Mouse (Mus musculus): ENCODE measurements at regions not wholly inside any gene's neighbourhood (a gene's known extent, or its start where the extent isn't known, plus 50 kb on each side); places are given as distances from the start of the nearest gene placed in this dataset.

GRCm38 (mm10) chr6:117569576-117570326, 271.2 kb upstream of the Zfp637 start:
- no peaks in the 10 kb centered on the region for H3K9me3 ChIP-seq (replicated peaks; ENCODE audit: low read length)
- ATAC-seq (replicated peaks; ENCODE audit: low FRiP score, low read depth) (no peak), DNase-seq (ENCODE audit: low spot score) (no peak)
- TF ChIP-seq CTCF (IDR thresholded peaks at IDR 0.05; ENCODE audit: low read depth) = no peak
- H3K27me3 ChIP-seq (ENCODE audit: insufficient read depth, low read length) = no peaks in the 10 kb centered on the region
- peaks cover 8% of the 10 kb centered on the region; the same call in 1 of the 2 replicates for H3K4me1 ChIP-seq (replicated peaks; ENCODE audit: insufficient read depth, low read length)
- H3K4me3 ChIP-seq (replicated peaks; ENCODE audit: low read depth, low read length) = no peak overlapping the region
- no peak overlapping the region for H3K9ac ChIP-seq (ENCODE audit: low read depth, low read length)
- H3K36me3 ChIP-seq (ENCODE audit: insufficient read depth, low read length) = no peaks in the 10 kb centered on the region
- H3K4me2 ChIP-seq (ENCODE audit: low read length) = no peak overlapping the region
- 0 out of 2 replicates have a peak overlapping the region, but pooled peaks have one; percentile 13 for H3K27ac ChIP-seq
- WGBS = 75% methylated on average over 11 of the region's 11 CpGs

- H3K27me3 ChIP-seq (ENCODE audit: insufficient read depth, low read length) = no peaks in the 10 kb centered on the region
- no peak overlapping the region for H3K27ac ChIP-seq
- no peak overlapping the region for H3K4me2 ChIP-seq (ENCODE audit: low read length)
- TF ChIP-seq CTCF (IDR thresholded peaks at IDR 0.05; ENCODE audit: low read depth) = no peak
- WGBS = 21% methylated on average over 7 of the region's 7 CpGs
- peak; percentile 58 for DNase-seq (ENCODE audit: low spot score)
- H3K4me1 ChIP-seq (replicated peaks; ENCODE audit: insufficient read depth, low read length) = peaks cover 8% of the 10 kb centered on the region; the same call in 1 of the 2 replicates
- no peaks in the 10 kb centered on the region for H3K36me3 ChIP-seq (ENCODE audit: insufficient read depth, low read length)
- no peak for ATAC-seq (replicated peaks; ENCODE audit: low FRiP score, low read depth)
- no peak overlapping the region for H3K9ac ChIP-seq (ENCODE audit: low read depth, low read length)
- H3K4me3 ChIP-seq (replicated peaks; ENCODE audit: low read depth, low read length) = no peak overlapping the region
- H3K9me3 ChIP-seq (replicated peaks; ENCODE audit: low read length) = no peaks in the 10 kb centered on the region
These were observed 270.6 kb upstream of the Zfp637 start for GRCm38 (mm10) chr6:117570346-117570745.

GRCm38 (mm10) chr6:117570791-117571190, 270.2 kb upstream of the Zfp637 start:
- no peak for TF ChIP-seq CTCF (IDR thresholded peaks at IDR 0.05; ENCODE audit: low read depth)
- no peak for ATAC-seq (replicated peaks; ENCODE audit: low FRiP score, low read depth)
- Histone ChIP-seq H3K27ac (no peak overlapping the region), H3K4me1 (replicated peaks; ENCODE audit: insufficient read depth, low read length) (peaks cover 8% of the 10 kb centered on the region; the same call in 1 of the 2 replicates), H3K9me3 (replicated peaks; ENCODE audit: low read length) (no peaks in the 10 kb centered on the region), H3K27me3 (ENCODE audit: insufficient read depth, low read length) (no peaks in the 10 kb centered on the region), H3K36me3 (ENCODE audit: insufficient read depth, low read length) (no peaks in the 10 kb centered on the region), H3K4me3 (replicated peaks; ENCODE audit: low read depth, low read length) (no peak overlapping the region), H3K9ac (ENCODE audit: low read depth, low read length) (no peak overlapping the region), H3K4me2 (ENCODE audit: low read length) (no peak overlapping the region)
- 87% methylated on average over 4 of the region's 4 CpGs for WGBS
- DNase-seq (ENCODE audit: low spot score) = no peak

- Histone ChIP-seq H3K4me3 (replicated peaks; ENCODE audit: low read depth, low read length) (no peak overlapping the region), H3K9ac (ENCODE audit: low read depth, low read length) (no peak overlapping the region), H3K4me1 (replicated peaks; ENCODE audit: insufficient read depth, low read length) (peaks cover 7% of the 10 kb centered on the region; the same call in 1 of the 2 replicates), H3K27ac (no peak overlapping the region), H3K9me3 (replicated peaks; ENCODE audit: low read length) (no peaks in the 10 kb centered on the region), H3K4me2 (ENCODE audit: low read length) (no peak overlapping the region), H3K27me3 (ENCODE audit: insufficient read depth, low read length) (no peaks in the 10 kb centered on the region), H3K36me3 (ENCODE audit: insufficient read depth, low read length) (no peaks in the 10 kb centered on the region)
- no peak for TF ChIP-seq CTCF (IDR thresholded peaks at IDR 0.05; ENCODE audit: low read depth)
- DNase-seq (ENCODE audit: low spot score) (no peak), ATAC-seq (replicated peaks; ENCODE audit: low FRiP score, low read depth) (no peak)
- 77% methylated on average over 14 of the region's 14 CpGs for WGBS
These were observed 269.0 kb upstream of the Zfp637 start for GRCm38 (mm10) chr6:117572006-117572405.

- no peak for TF ChIP-seq CTCF (IDR thresholded peaks at IDR 0.05; ENCODE audit: low read depth)
- Histone ChIP-seq H3K4me3 (replicated peaks; ENCODE audit: low read depth, low read length) (no peak overlapping the region), H3K27ac (no peak overlapping the region), H3K36me3 (ENCODE audit: insufficient read depth, low read length) (no peaks in the 10 kb centered on the region), H3K4me1 (replicated peaks; ENCODE audit: insufficient read depth, low read length) (peaks cover 5% of the 10 kb centered on the region; the same call in 1 of the 2 replicates), H3K27me3 (ENCODE audit: insufficient read depth, low read length) (no peaks in the 10 kb centered on the region), H3K4me2 (ENCODE audit: low read length) (no peak overlapping the region), H3K9me3 (replicated peaks; ENCODE audit: low read length) (no peaks in the 10 kb centered on the region), H3K9ac (ENCODE audit: low read depth, low read length) (no peak overlapping the region)
- WGBS = 95% methylated on average over 8 of the region's 8 CpGs
- no peak for ATAC-seq (replicated peaks; ENCODE audit: low FRiP score, low read depth)
- no peak for DNase-seq (ENCODE audit: low spot score)
These were observed 267.6 kb upstream of the Zfp637 start for GRCm38 (mm10) chr6:117573371-117573770.

- no peak for DNase-seq (ENCODE audit: low spot score)
These were observed 266.8 kb upstream of the Zfp637 start for GRCm38 (mm10) chr6:117574146-117574545.

More at GRCm38 (mm10) chr6:117574146-117574545, 266.8 kb upstream of the Zfp637 start:
- Histone ChIP-seq H3K9ac (ENCODE audit: low read depth, low read length) (no peak overlapping the region), H3K9me3 (replicated peaks; ENCODE audit: low read length) (no peaks in the 10 kb centered on the region), H3K4me2 (ENCODE audit: low read length) (no peak overlapping the region), H3K27ac (no peak overlapping the region), H3K36me3 (ENCODE audit: insufficient read depth, low read length) (no peaks in the 10 kb centered on the region), H3K4me1 (replicated peaks; ENCODE audit: insufficient read depth, low read length) (peaks cover 5% of the 10 kb centered on the region; the same call in 1 of the 2 replicates), H3K27me3 (ENCODE audit: insufficient read depth, low read length) (no peaks in the 10 kb centered on the region), H3K4me3 (replicated peaks; ENCODE audit: low read depth, low read length) (no peak overlapping the region)
- ATAC-seq (replicated peaks; ENCODE audit: low FRiP score, low read depth) = no peak
- 74% methylated on average over 10 of the region's 10 CpGs for WGBS
- no peak for TF ChIP-seq CTCF (IDR thresholded peaks at IDR 0.05; ENCODE audit: low read depth)
